Mouse (Mus musculus) limb, embryonic 15.5 days (tissue): ENCODE results near the gene Yipf3. TPM values are rescaled to one million over a fixed set of nuclear protein-coding genes. Genes with fewer than 3 reads are reported as not detected.

ENCODE experiments used
- ATAC-seq: fragments of 200-750 bp; cut with Nextera tagmentation; 2 replicates; pipeline ENCODE4 v1.8.0; 2017; ENCODE audit warnings: low read depth, moderate TSS enrichment; ENCODE audit not compliant: insufficient number of reproducible peaks, low FRiP score, low TSS enrichment
- H3K27ac ChIP-seq: fragments of 300-500 bp; sonication (generic); 2 replicates; pipeline ENCODE4 v1.5.1; 2015; ENCODE audit warnings: moderate library complexity, mild to moderate bottlenecking, inconsistent platforms
- H3K27me3 ChIP-seq: fragments of 300-500 bp; sonication (generic); 2 replicates; pipeline ENCODE4 v1.6.1; 2015; ENCODE audit warnings: inconsistent platforms
- H3K36me3 ChIP-seq: fragments of 300-500 bp; sonication (generic); 2 replicates; pipeline ENCODE4 v1.6.1; 2015; ENCODE audit warnings: inconsistent platforms
- H3K4me1 ChIP-seq: fragments of 300-500 bp; sonication (generic); 2 replicates; pipeline ENCODE4 v1.6.1; 2015; ENCODE audit warnings: inconsistent platforms
- H3K4me2 ChIP-seq: fragments of 300-500 bp; sonication (generic); 2 replicates; pipeline ENCODE4 v1.6.1; 2015; ENCODE audit warnings: mild to moderate bottlenecking, inconsistent platforms
- H3K4me3 ChIP-seq: fragments of 300-500 bp; sonication (generic); 2 replicates; pipeline ENCODE4 v1.5.1; 2015; ENCODE audit warnings: mild to moderate bottlenecking, inconsistent platforms
- H3K9ac ChIP-seq: fragments of 300-500 bp; sonication (generic); 2 replicates; pipeline ENCODE4 v1.6.1; 2015; ENCODE audit warnings: inconsistent platforms
- H3K9me3 ChIP-seq: fragments of 300-500 bp; sonication (generic); 2 replicates; pipeline ENCODE4 v1.6.1; 2016; ENCODE audit warnings: inconsistent platforms
- WGBS: fragments of 180-500 bp; shearing (Covaris S2); methylation state at CpG from one replicate; pipeline ENCODE4 v1.1.7; 2015; 5-methylcytosine and 5-hydroxymethylcytosine counted together
- polyA plus RNA-seq: library from polyadenylated mRNA; unstranded; fragments of >200 nt; fragmentation: Nextera tagmentation; extraction: Ambion mirVana; gene quantifications from 2 replicates; pipeline ENCODE4 v1.2.1, GENCODE M21; 2015

The Yipf3 gene
- 133 and 162 TPM in 2 replicates for polyA plus RNA-seq

DNA sequence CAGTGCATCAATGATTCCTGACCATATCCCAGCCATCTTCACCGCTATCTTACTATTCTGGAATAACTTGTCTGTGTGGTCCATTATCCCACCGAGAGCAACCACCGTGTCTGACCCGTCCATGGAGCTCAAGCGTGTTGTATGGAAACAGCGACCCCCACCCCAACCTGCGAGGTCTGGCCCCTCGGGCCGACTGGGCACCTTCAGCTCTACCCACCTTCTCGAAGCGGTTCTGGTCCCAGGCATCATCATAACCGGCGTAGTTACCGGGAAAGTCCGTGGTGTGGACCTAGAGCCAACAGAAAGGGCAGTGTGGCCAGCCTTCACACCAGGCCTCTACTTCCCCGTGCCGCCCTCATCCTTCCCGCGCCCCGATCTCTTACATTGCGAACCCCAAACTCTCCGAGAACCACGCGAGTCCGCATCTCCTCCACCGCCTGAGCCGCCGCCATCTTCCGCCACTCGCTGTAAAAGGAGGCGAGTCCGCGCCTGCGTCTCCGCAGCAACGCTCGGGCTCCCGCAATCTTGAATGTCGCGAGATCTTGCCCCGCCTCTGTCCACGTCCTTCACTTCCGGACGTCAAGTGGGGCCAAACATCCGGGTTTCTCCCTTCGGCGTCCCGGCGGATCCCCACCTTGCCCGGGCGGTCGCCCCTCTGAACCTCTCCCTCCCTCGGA, at the start of gene Yipf3, which contains the start of gene Polr1c:
Gene Yipf3 (plus strand): TSS at position 569 of the 677 bp plus-strand sequence.
Gene Polr1c (minus strand): TSS at position 543 of the 677 bp plus-strand sequence.
- peak; percentile 89 for ATAC-seq
- Histone ChIP-seq H3K4me3 (peak within 1 kb of the TSS; percentile 91), H3K36me3 (peaks cover 73% of the 10 kb centered on the region), H3K4me2 (peak within 1 kb of the TSS; percentile 77), H3K27me3 (no peaks in the 10 kb centered on the region), H3K9ac (peak within 1 kb of the TSS; percentile 98), H3K4me1 (peaks cover 23% of the 10 kb centered on the region), H3K27ac (peak within 1 kb of the TSS; percentile 83), H3K9me3 (no peaks in the 10 kb centered on the region)
- under 1% methylated on average over 53 of the region's 53 CpGs for WGBS

DNA sequence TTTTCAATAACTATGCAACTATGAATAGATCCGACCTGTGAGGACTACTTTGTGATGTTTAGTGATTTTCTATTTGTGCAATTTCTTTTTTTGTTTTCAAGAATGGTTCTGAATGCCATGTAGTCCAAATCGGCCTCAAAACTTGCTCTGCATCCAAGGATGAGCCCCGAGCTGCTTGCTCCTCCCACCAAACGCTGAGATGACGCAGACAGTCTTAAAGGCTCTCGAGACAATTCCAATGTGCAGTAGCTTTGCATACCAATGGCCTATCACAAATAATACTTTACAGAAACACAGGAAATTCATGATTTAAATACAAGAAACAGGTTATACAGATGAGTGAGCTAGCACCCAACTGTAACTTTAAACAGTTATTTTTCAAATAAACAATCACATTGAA, 46.7 kb upstream of the Yipf3 start:
- no peaks in the 10 kb centered on the region for H3K9me3 ChIP-seq
- H3K9ac ChIP-seq = no peak overlapping the region
- H3K4me1 ChIP-seq = peaks cover 20% of the 10 kb centered on the region
- no peaks in the 10 kb centered on the region for H3K27me3 ChIP-seq
- WGBS = 64% methylated on average over 6 of the region's 6 CpGs
- peaks cover 48% of the 10 kb centered on the region for H3K36me3 ChIP-seq
- ATAC-seq = no peak
- H3K4me2 ChIP-seq = peak overlapping the region; percentile 60; the same call in 1 of the 2 replicates
- no peak overlapping the region for H3K27ac ChIP-seq
- H3K4me3 ChIP-seq = peak overlapping the region; percentile 74

DNA sequence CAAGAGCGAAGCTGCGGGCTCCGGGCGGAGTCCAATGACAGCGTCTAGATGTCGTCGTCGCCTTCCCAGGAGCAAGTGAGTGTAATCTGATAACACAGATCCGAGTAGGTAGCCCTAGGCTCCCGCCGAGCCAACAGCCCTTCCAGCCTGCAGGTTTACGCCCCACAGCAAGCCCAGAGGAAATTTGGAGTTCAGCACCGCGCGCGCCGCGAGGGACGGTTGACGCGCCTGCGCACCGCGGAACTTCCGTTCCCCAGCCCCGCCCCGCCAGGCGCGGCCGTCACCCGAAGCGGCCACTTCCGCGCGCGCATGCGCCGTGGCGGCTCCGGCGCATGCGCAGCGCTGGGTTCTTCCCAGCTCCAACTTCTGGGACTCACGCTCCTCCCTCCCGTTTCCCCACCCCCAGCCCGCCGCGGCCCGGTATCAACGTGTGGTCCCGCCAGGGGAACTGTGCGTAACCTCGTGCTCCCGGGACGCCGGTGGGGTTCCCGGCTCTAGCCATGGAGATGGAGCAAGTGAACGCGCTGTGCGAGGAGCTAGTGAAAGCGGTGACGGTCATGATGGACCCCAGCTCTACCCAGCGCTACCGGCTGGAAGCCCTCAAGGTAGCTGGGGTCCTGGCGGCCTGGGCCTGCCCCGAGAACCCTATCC, 45.3 kb upstream of the Yipf3 start, which contains the start of the genes Polh and Xpo5:
Gene Polh (minus strand): TSS at position 225 of the 651 bp plus-strand sequence.
Gene Xpo5 (plus strand): TSS at position 362 of the 651 bp plus-strand sequence.
- ATAC-seq = peak; percentile 91
- Histone ChIP-seq H3K9ac (peak within 1 kb of the TSS; percentile 81), H3K4me2 (peak within 1 kb of the TSS; percentile 63), H3K4me1 (peaks cover 20% of the 10 kb centered on the region), H3K27ac (peak within 1 kb of the TSS; percentile 87), H3K9me3 (no peaks in the 10 kb centered on the region), H3K27me3 (no peaks in the 10 kb centered on the region), H3K4me3 (peak within 1 kb of the TSS; percentile 74), H3K36me3 (peaks cover 48% of the 10 kb centered on the region)
- WGBS = under 1% methylated on average over 65 of the region's 66 CpGs

DNA sequence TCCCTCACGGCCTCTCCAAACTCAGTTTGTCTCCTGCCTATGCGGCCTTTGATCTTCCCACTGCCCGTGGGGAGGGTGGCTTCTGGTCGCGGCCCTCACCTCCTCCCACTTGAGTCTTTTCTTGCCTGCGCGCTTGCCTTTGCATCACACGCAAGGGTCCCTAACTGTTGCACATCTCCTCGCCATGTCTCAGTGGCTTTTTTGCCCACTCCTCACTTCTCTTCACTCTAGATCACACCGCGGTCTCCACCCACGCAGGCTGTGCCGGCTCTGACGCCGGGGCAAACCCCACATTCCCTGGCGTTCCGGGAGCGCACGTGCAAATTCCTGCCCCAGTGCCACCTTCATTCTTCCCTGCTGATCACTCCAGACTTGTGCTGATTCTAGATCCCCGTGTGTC, 44.8 kb upstream of the Yipf3 start:
- 0 out of 2 replicates have a peak, but pooled peaks have one; percentile 16 for ATAC-seq

DNA sequence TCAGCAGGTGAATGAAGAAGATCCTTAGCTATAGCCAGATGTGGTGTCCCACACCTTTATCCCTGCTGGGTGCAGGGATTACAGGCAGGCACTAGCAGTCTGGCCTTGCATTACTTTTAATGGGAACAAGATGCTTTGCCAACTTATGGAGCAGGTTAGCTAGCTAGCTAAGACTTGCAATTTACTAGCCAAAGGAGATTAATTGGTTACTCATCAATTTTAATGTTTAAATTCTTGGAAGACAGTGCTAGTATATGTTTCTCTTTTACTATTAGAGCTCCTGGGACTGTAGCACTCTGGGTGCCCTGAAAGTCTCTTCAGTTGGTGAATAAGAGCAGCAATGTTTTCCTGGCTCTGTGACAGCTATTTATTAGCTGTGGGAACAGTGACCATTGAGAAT, 41.2 kb upstream of the Yipf3 start:
- Histone ChIP-seq H3K27ac (no peak overlapping the region), H3K36me3 (peaks cover 66% of the 10 kb centered on the region), H3K27me3 (no peaks in the 10 kb centered on the region), H3K4me1 (peaks cover 14% of the 10 kb centered on the region), H3K9ac (no peak overlapping the region), H3K4me2 (no peak overlapping the region), H3K9me3 (no peaks in the 10 kb centered on the region), H3K4me3 (no peak overlapping the region)
- no peak for ATAC-seq

More for the DNA sequence above, 44.8 kb upstream of the Yipf3 start:
- Histone ChIP-seq H3K36me3 (peaks cover 48% of the 10 kb centered on the region), H3K9ac (peak overlapping the region; percentile 81), H3K4me1 (peaks cover 20% of the 10 kb centered on the region), H3K27ac (peak overlapping the region; percentile 79), H3K4me3 (peak overlapping the region; percentile 74), H3K27me3 (no peaks in the 10 kb centered on the region), H3K9me3 (no peaks in the 10 kb centered on the region), H3K4me2 (peak overlapping the region; percentile 63)
- WGBS = 0% methylated on average over 20 of the region's 20 CpGs

DNA sequence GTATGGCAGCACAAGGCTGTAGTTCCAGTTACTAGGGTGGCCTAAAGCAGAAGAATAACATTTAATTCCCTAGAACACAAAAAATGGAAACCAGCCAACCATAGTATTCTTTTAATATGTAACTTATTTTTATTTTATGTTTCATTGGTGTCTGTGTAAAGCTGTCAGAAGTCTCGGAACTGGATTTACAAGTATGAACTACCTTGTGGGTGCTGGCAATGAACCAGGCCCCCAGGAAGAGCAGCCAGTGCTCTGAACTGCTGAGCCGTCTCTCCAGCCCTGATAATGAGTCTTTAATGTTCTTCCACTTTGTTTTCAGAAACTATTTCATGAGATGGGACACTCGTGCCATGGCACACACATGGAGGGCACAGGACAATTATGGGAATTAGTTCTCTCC, 37.3 kb upstream of the Yipf3 start:
- H3K27me3 ChIP-seq = no peaks in the 10 kb centered on the region
- peaks cover 92% of the 10 kb centered on the region for H3K36me3 ChIP-seq
- H3K4me1 ChIP-seq = no peaks in the 10 kb centered on the region
- H3K4me3 ChIP-seq = no peak overlapping the region
- no peak overlapping the region for H3K27ac ChIP-seq
- H3K9ac ChIP-seq = no peak overlapping the region
- no peaks in the 10 kb centered on the region for H3K9me3 ChIP-seq
- no peak overlapping the region for H3K4me2 ChIP-seq
- ATAC-seq = no peak
- 80% methylated on average over 3 of the region's 3 CpGs for WGBS

DNA sequence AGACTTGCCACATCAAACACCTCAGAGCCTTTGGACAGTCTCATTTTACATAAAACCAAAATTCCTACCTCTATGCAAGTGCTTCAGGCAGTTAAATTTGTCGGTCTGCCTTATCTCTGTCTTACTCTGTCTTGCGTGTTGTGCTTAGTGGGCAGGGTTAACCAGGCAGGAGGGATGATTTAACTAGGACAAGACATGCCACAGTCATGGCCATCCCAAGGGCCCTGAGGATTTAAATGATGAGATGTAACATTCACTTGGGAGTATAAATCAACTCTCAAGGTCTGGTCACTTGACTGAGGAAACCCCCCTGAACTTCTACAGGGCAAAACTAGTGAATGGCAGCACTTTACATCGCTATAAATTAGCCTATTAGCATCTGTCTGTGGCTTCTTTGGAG, 26.3 kb upstream of the Yipf3 start:
- ATAC-seq = no peak
- H3K4me1 ChIP-seq = no peaks in the 10 kb centered on the region
- 88% methylated on average over 3 of the region's 3 CpGs for WGBS

DNA sequence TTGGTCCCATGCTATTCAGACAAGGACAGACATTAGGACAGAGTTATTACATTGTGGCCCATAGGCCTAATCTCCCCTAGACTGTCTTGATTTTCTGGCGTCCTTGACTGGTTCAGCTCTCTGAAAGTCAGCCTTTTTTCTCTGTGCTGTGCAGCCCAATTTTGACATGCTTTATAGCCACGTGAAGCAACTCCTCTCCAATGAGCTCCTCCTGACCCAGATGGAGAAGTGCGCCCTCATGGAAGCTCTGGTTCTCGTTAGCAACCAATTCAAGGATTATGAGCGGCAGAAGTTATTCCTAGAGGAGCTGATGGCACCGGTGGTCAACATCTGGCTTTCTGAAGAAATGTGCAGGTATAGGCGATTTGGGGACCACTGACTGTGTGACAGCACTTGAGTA, 20.3 kb upstream of the Yipf3 start:
- WGBS = 51% methylated on average over 7 of the region's 7 CpGs
- H3K36me3 ChIP-seq = peaks cover 90% of the 10 kb centered on the region

More for the DNA sequence above, 26.3 kb upstream of the Yipf3 start:
- Histone ChIP-seq H3K9ac (no peak overlapping the region), H3K27me3 (no peaks in the 10 kb centered on the region), H3K4me2 (no peak overlapping the region), H3K9me3 (no peaks in the 10 kb centered on the region), H3K27ac (no peak overlapping the region), H3K4me3 (no peak overlapping the region), H3K36me3 (peaks cover 97% of the 10 kb centered on the region)

DNA sequence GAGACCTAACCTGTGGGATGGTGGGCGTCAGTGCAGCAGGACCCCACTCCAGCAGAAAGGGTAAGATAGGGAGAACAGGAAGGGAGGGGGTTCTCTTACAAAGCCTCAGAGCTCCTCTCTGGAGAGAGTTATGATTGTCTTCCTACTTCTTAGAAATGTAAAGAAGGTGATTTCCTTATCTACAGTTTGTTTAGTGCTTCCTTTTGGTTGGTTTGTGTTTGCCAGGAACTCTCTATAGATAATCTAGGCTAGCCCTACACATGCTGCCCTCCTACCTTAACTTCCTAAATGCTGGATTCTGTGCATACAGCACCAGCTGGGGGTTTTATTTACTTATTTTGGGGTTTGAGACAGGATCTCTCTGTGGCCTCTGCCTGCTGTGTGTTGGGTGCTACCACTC, 11.8 kb upstream of the Yipf3 start:
- no peaks in the 10 kb centered on the region for H3K27me3 ChIP-seq
- no peak overlapping the region for H3K9ac ChIP-seq
- no peaks in the 10 kb centered on the region for H3K9me3 ChIP-seq
- ATAC-seq = no peak
- no peak overlapping the region for H3K4me3 ChIP-seq
- H3K4me1 ChIP-seq = no peaks in the 10 kb centered on the region
- no peak overlapping the region for H3K4me2 ChIP-seq
- H3K36me3 ChIP-seq = peaks cover 81% of the 10 kb centered on the region
- 89% methylated on average over 1 of the region's 1 CpGs for WGBS
- no peak overlapping the region for H3K27ac ChIP-seq

More for the DNA sequence above, 20.3 kb upstream of the Yipf3 start:
- no peak overlapping the region for H3K4me3 ChIP-seq
- H3K4me2 ChIP-seq = no peak overlapping the region
- no peak overlapping the region for H3K9ac ChIP-seq
- H3K4me1 ChIP-seq = no peaks in the 10 kb centered on the region
- no peaks in the 10 kb centered on the region for H3K9me3 ChIP-seq
- H3K27ac ChIP-seq = no peak overlapping the region
- no peak for ATAC-seq
- no peaks in the 10 kb centered on the region for H3K27me3 ChIP-seq

DNA sequence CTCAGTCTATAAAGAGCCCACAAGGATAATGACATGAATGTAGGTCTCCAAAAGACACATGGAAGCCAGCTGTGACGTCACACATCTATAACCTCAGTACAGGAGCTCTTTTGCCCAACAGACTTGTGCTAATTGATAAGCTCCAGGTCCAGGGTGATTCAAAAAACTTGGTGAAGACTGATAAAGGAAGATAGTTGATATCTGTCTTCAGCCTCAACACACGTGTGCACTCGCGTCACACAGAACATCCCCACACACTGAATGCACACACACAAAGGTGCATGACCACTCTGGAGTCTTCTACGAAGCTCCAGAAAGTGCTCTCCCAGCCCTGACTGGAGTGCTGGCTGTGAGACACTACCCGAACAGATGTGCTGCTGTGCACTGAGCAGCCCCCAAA, 10.8 kb upstream of the Yipf3 start:
- Histone ChIP-seq H3K4me1 (no peaks in the 10 kb centered on the region), H3K36me3 (peaks cover 84% of the 10 kb centered on the region), H3K4me3 (no peak overlapping the region), H3K9ac (no peak overlapping the region), H3K27me3 (no peaks in the 10 kb centered on the region), H3K27ac (no peak overlapping the region), H3K4me2 (no peak overlapping the region), H3K9me3 (no peaks in the 10 kb centered on the region)
- 89% methylated on average over 6 of the region's 6 CpGs for WGBS
- no peak for ATAC-seq

DNA sequence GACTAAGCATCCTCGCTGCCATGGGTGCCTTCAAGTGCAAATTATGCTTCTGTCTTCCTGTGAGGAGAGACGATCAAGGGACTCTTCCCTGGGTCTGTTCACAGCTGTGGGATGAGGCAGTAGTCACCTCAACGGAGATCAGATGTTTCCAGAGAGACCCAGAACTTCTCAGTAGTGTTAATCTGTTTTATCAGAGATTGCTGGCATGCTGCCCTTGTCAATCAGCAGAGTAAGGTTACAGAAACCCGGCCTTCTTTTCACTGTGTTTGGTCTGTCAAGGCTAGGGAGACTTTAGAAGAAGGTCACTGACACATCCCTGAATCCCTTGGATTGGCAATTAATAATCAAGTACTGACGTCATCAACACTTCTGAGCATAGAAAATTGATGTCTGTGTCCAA, 10.4 kb upstream of the Yipf3 start:
- no peak overlapping the region for H3K9ac ChIP-seq
- no peaks in the 10 kb centered on the region for H3K9me3 ChIP-seq
- 81% methylated on average over 5 of the region's 5 CpGs for WGBS
- H3K4me2 ChIP-seq = no peak overlapping the region
- no peaks in the 10 kb centered on the region for H3K27me3 ChIP-seq
- no peak overlapping the region for H3K4me3 ChIP-seq
- H3K4me1 ChIP-seq = no peaks in the 10 kb centered on the region
- no peak overlapping the region for H3K27ac ChIP-seq
- peaks cover 88% of the 10 kb centered on the region for H3K36me3 ChIP-seq
- ATAC-seq = no peak

DNA sequence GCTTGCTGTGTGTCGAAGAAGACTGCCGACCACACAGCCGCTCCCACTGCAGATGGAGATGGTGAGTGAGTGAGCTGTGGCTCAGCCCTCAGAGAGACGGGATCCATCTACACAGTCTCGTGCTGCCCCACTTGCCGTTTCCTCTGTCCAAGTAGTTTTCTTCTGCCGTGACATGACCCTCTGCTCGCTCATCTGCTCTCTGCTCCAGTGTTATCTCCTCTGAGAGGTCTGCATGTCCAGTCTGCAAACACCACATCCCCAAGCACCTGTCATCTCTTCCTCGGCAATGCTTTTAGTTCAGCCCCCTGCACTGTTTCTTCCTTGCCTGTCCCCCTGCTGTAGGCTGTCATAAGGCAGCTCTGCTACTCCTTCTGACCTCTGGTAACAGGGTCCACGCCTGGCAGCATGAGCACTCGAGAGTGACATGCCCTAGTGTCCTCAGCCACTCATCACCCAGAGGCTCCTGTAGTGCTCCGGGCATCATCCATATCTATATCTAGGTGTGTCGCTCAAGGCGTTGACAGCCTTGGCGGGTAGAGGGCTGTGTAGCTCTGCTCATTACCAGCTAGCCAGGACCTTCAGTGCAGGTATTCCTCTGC, 8.3 kb upstream of the Yipf3 start:
- peaks cover 92% of the 10 kb centered on the region for H3K36me3 ChIP-seq
- 90% methylated on average over 15 of the region's 15 CpGs for WGBS
- ATAC-seq = no peak
- no peak overlapping the region for H3K4me2 ChIP-seq
- no peaks in the 10 kb centered on the region for H3K4me1 ChIP-seq
- no peak overlapping the region for H3K9ac ChIP-seq
- H3K9me3 ChIP-seq = no peaks in the 10 kb centered on the region
- no peaks in the 10 kb centered on the region for H3K27me3 ChIP-seq
- H3K4me3 ChIP-seq = no peak overlapping the region
- H3K27ac ChIP-seq = no peak overlapping the region
